Mouse (Mus musculus): ENCODE results near the gene Batf. TPM values are rescaled to one million over a fixed set of nuclear protein-coding genes. Genes with fewer than 3 reads are reported as not detected.

Gene Batf
- polyA plus RNA-seq, 1 experiment from 2014 or later: 0.95 TPM

DNA sequence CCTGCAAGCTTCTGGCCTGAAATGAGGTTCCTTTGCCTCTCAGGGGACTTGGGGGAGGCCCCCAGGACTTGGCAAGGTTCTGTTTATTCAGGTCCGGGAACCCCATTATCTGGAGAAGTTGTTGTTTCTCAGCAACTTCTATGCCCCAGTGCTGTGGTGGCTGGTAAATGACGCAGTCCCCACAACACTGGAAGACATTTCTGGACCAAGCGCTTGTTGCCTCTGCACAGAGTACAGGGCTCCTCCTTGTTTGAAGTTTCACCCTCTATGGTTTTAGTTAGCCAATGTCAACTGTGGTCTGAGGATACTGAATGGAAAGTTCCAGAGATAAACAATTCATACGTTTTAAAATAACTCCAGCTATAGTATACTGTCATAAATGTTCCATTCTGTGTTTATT, 20.4 kb downstream of the Batf start:
- WGBS: 78% methylated on average over 4 of the region's 4 CpGs
- Histone ChIP-seq H3K27me3 (replicated peaks) (peaks cover 6% of the 10 kb centered on the region; the same call in 1 of the 2 replicates), H3K4me2 (replicated peaks) (no peak overlapping the region), H3K4me3 (no peak overlapping the region), H3K9ac (no peak overlapping the region), H3K36me3 (no peaks in the 10 kb centered on the region), H3K4me1 (0 out of 2 replicates have a peak, but pooled peaks cover 11% of the 10 kb centered on the region), H3K9me3 (no peaks in the 10 kb centered on the region), H3K27ac (no peak overlapping the region)
- ATAC-seq (ENCODE audit: low FRiP score, low read depth): no peak

DNA sequence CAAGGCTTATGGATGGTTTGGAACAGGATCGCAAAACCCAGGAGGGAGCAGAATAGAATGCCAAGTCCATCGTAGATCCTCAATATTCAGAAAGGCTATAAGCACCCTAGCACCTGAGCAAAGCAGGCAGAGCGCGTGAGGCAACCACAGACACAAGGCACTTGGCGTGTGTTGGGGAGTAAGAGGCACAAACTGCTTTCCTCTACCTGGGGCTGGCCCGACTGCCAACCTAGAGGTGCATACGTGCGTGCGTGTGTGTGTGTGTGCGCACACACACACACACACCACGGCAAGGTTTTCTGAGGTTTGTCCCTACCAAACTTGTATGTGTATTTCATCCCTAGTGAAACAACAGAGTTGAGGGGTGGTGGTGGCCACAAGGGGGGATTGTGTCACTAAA, 20.9 kb downstream of the Batf start:
- no peak overlapping the region for H3K4me2 ChIP-seq (replicated peaks)
- H3K36me3 ChIP-seq: no peaks in the 10 kb centered on the region
- H3K4me1 ChIP-seq: 0 out of 2 replicates have a peak, but pooled peaks cover 11% of the 10 kb centered on the region
- no peak for ATAC-seq (ENCODE audit: low FRiP score, low read depth)
- no peak overlapping the region for H3K9ac ChIP-seq
- peaks cover 6% of the 10 kb centered on the region; the same call in 1 of the 2 replicates for H3K27me3 ChIP-seq (replicated peaks)
- H3K27ac ChIP-seq: no peak overlapping the region
- H3K9me3 ChIP-seq: no peaks in the 10 kb centered on the region
- WGBS: 95% methylated on average over 11 of the region's 11 CpGs
- H3K4me3 ChIP-seq: no peak overlapping the region

- WGBS: 81% methylated on average over 12 of the region's 12 CpGs
Observed at GRCm38 (mm10) chr12:85708556-85708955, 22.1 kb downstream of the Batf start.

DNA sequence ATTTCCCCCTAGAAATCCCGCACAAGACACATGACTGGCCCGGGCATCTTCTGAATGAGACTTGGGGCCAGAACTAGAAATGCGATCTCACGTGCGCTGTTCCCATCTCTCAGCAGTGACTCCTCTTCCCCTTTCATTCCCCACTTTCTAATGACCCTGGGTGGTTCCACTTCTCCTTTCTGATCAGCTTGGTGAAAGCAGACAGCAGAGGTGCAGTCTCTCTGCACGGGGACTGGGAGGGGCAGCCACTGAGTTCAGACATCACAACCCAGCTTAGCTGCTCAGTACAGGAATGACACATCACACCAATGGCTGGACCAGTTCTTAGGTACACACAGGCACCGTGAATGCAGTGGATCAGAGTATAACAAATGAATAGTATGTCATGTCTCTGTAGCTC, 24.2 kb downstream of the Batf start:
- Histone ChIP-seq H3K36me3 (no peaks in the 10 kb centered on the region), H3K4me1 (0 out of 2 replicates have a peak, but pooled peaks cover 3% of the 10 kb centered on the region), H3K9me3 (no peaks in the 10 kb centered on the region), H3K4me3 (no peak overlapping the region), H3K9ac (no peak overlapping the region), H3K4me2 (replicated peaks) (no peak overlapping the region), H3K27ac (no peak overlapping the region), H3K27me3 (replicated peaks) (no peaks in the 10 kb centered on the region)
- 84% methylated on average over 7 of the region's 7 CpGs for WGBS
- ATAC-seq (ENCODE audit: low FRiP score, low read depth): no peak

More at GRCm38 (mm10) chr12:85708556-85708955, 22.1 kb downstream of the Batf start:
- H3K9ac ChIP-seq: no peak overlapping the region
- no peak overlapping the region for H3K4me3 ChIP-seq
- H3K4me1 ChIP-seq: 0 out of 2 replicates have a peak, but pooled peaks cover 11% of the 10 kb centered on the region
- peaks cover 6% of the 10 kb centered on the region; the same call in 1 of the 2 replicates for H3K27me3 ChIP-seq (replicated peaks)
- H3K9me3 ChIP-seq: no peaks in the 10 kb centered on the region
- ATAC-seq (ENCODE audit: low FRiP score, low read depth): no peak
- no peak overlapping the region for H3K4me2 ChIP-seq (replicated peaks)
- no peaks in the 10 kb centered on the region for H3K36me3 ChIP-seq
- no peak overlapping the region for H3K27ac ChIP-seq

GRCm38 (mm10) chr12:85712587-85712986, 26.1 kb downstream of the Batf start:
- Histone ChIP-seq H3K27me3 (replicated peaks) (no peaks in the 10 kb centered on the region), H3K4me3 (no peak overlapping the region), H3K36me3 (no peaks in the 10 kb centered on the region), H3K27ac (no peak overlapping the region), H3K9me3 (no peaks in the 10 kb centered on the region), H3K4me1 (no peaks in the 10 kb centered on the region), H3K9ac (no peak overlapping the region), H3K4me2 (replicated peaks) (no peak overlapping the region)
- ATAC-seq (ENCODE audit: low FRiP score, low read depth): no peak
- WGBS: 82% methylated on average over 2 of the region's 2 CpGs

- H3K9ac ChIP-seq: no peak overlapping the region
- H3K36me3 ChIP-seq: no peaks in the 10 kb centered on the region
- H3K4me1 ChIP-seq: no peaks in the 10 kb centered on the region
- no peak overlapping the region for H3K27ac ChIP-seq
- no peak overlapping the region for H3K4me3 ChIP-seq
- no peaks in the 10 kb centered on the region for H3K9me3 ChIP-seq
- H3K27me3 ChIP-seq (replicated peaks): no peaks in the 10 kb centered on the region
- ATAC-seq (ENCODE audit: low FRiP score, low read depth): no peak
- WGBS: 95% methylated on average over 5 of the region's 5 CpGs
- H3K4me2 ChIP-seq (replicated peaks): no peak overlapping the region
Observed at GRCm38 (mm10) chr12:85714126-85714525, 27.7 kb downstream of the Batf start.

DNA sequence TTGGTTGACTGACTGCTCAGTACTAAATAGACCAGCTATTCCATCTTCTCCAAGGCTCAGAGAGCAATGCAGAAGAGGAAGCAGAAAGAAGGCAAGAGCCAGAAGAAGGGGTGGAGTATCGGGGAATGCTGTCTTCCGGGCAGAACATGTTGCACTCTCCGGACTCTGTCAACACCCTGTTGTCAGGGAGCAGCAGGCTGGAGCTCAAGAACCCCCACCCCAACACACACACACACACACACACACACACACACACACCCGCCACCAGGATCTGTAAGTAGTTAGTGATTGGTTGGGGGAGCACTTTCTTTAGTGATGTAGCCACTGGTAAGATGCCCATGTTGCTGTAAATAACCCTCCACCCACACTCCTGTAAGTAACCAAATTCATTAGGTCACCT, 38.8 kb downstream of the Batf start:
- Histone ChIP-seq H3K9me3 (no peaks in the 10 kb centered on the region), H3K4me3 (no peak overlapping the region), H3K4me1 (no peaks in the 10 kb centered on the region), H3K27me3 (replicated peaks) (no peaks in the 10 kb centered on the region), H3K36me3 (no peaks in the 10 kb centered on the region), H3K4me2 (replicated peaks) (no peak overlapping the region), H3K9ac (no peak overlapping the region), H3K27ac (no peak overlapping the region)
- 82% methylated on average over 4 of the region's 4 CpGs for WGBS
- no peak for ATAC-seq (ENCODE audit: low FRiP score, low read depth)

- WGBS: 65% methylated on average over 6 of the region's 6 CpGs
- Histone ChIP-seq H3K27ac (no peak overlapping the region), H3K27me3 (replicated peaks) (no peaks in the 10 kb centered on the region), H3K4me1 (no peaks in the 10 kb centered on the region), H3K4me2 (replicated peaks) (no peak overlapping the region), H3K9me3 (no peaks in the 10 kb centered on the region), H3K9ac (no peak overlapping the region), H3K4me3 (no peak overlapping the region), H3K36me3 (no peaks in the 10 kb centered on the region)
- ATAC-seq (ENCODE audit: low FRiP score, low read depth): no peak
Observed at GRCm38 (mm10) chr12:85726729-85727397, 40.4 kb downstream of the Batf start.

DNA sequence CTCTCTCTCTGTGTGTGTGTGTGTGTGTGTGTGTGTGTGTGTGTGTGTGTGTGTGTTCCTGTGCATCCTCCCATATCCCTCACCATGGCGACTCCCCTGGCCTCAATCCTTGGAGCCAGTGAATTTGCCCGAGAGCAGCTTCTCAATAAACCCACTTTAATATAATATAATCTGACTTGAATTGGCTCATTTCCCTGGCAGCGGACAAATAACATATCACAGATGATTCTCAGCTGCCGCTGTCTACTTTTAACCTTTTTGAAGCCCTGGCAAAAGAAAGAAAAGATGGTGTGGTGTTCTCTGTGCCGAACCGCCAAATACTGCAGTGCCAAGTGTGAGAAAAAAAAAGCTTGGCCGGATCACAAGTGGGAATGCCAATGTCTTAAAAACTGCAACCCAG, 41.7 kb downstream of the Batf start:
- no peaks in the 10 kb centered on the region for H3K27me3 ChIP-seq (replicated peaks)
- no peak overlapping the region for H3K27ac ChIP-seq
- H3K9ac ChIP-seq: no peak overlapping the region
- 90% methylated on average over 7 of the region's 7 CpGs for WGBS
- no peak for ATAC-seq (ENCODE audit: low FRiP score, low read depth)
- H3K36me3 ChIP-seq: no peaks in the 10 kb centered on the region
- no peaks in the 10 kb centered on the region for H3K4me1 ChIP-seq
- no peaks in the 10 kb centered on the region for H3K9me3 ChIP-seq
- no peak overlapping the region for H3K4me3 ChIP-seq
- H3K4me2 ChIP-seq (replicated peaks): no peak overlapping the region

GRCm38 (mm10) chr12:85729022-85729944, 42.8 kb downstream of the Batf start:
- H3K27me3 ChIP-seq (replicated peaks): no peaks in the 10 kb centered on the region
- no peak overlapping the region for H3K4me3 ChIP-seq
- H3K36me3 ChIP-seq: no peaks in the 10 kb centered on the region
- H3K9me3 ChIP-seq: no peaks in the 10 kb centered on the region
- WGBS: 39% methylated on average over 17 of the region's 17 CpGs
- H3K27ac ChIP-seq: no peak overlapping the region
- ATAC-seq (ENCODE audit: low FRiP score, low read depth): no peak
- H3K4me1 ChIP-seq: no peaks in the 10 kb centered on the region
- H3K4me2 ChIP-seq (replicated peaks): no peak overlapping the region
- H3K9ac ChIP-seq: no peak overlapping the region

DNA sequence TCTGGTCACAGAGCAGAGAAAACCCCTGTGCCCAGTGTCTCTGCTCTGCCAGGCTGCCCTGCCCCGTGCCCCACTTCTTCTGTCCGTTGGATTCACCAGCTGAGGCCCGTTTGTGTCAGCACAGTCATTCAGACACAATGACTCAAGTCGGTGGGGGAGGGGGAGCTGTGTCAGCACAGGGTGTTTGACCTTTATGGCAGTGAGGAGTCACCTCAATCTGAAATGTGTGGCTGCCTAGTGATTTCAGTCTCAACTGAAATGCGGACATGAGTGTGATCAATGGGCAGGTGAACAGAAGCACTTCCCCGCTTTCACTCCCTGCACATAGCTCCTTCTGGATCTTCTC, 43.4 kb downstream of the Batf start:
- no peak for ATAC-seq (ENCODE audit: low FRiP score, low read depth)
- H3K27me3 ChIP-seq (replicated peaks): no peaks in the 10 kb centered on the region
- H3K27ac ChIP-seq: no peak overlapping the region
- H3K4me3 ChIP-seq: no peak overlapping the region
- H3K36me3 ChIP-seq: no peaks in the 10 kb centered on the region
- 73% methylated on average over 6 of the region's 6 CpGs for WGBS
- no peak overlapping the region for H3K4me2 ChIP-seq (replicated peaks)
- H3K9ac ChIP-seq: no peak overlapping the region
- no peaks in the 10 kb centered on the region for H3K9me3 ChIP-seq
- H3K4me1 ChIP-seq: no peaks in the 10 kb centered on the region

GRCm38 (mm10) chr12:85736203-85736602, 49.7 kb downstream of the Batf start:
- H3K9me3 ChIP-seq: no peaks in the 10 kb centered on the region
- no peaks in the 10 kb centered on the region for H3K36me3 ChIP-seq
- H3K27me3 ChIP-seq (replicated peaks): no peaks in the 10 kb centered on the region
- H3K9ac ChIP-seq: no peak overlapping the region
- no peaks in the 10 kb centered on the region for H3K4me1 ChIP-seq
- H3K4me2 ChIP-seq (replicated peaks): no peak overlapping the region
- no peak for ATAC-seq (ENCODE audit: low FRiP score, low read depth)
- H3K4me3 ChIP-seq: no peak overlapping the region
- H3K27ac ChIP-seq: no peak overlapping the region
- WGBS: 81% methylated on average over 2 of the region's 2 CpGs

All from neural tube, embryonic 12.5 days (tissue).